Mouse (Mus musculus) neural tube, embryonic 11.5 days (tissue): ENCODE data around the gene Iqcf1. TPM values are rescaled to one million over a fixed set of nuclear protein-coding genes. Genes with fewer than 3 reads are reported as not detected.

Experiments used
- ATAC-seq: fragments of 200-750 bp; cut with Nextera tagmentation; 2 replicates; pipeline ENCODE4 v1.8.0; 2017; ENCODE audit warnings: moderate number of reproducible peaks, mild to moderate bottlenecking, moderate TSS enrichment, moderate library complexity; ENCODE audit not compliant: insufficient read depth, low FRiP score, low TSS enrichment
- DNase-seq: peaks from one replicate; pipeline ENCODE4 v3.0.0-alpha.2; 2015; ENCODE audit warnings: low spot score
- H3K27ac ChIP-seq: fragments of 300-500 bp; sonication (generic); 2 replicates; pipeline ENCODE4 v1.5.1; 2014; ENCODE audit warnings: low read depth, mild to moderate bottlenecking, low read length
- H3K27me3 ChIP-seq: fragments of 300-500 bp; sonication (generic); 2 replicates; pipeline ENCODE4 v1.6.1; 2014; ENCODE audit warnings: mild to moderate bottlenecking, low read length, mixed read lengths; ENCODE audit not compliant: control insufficient read depth, insufficient read depth
- H3K36me3 ChIP-seq: fragments of 300-500 bp; sonication (generic); 2 replicates; pipeline ENCODE4 v1.6.1; 2014; ENCODE audit warnings: mild to moderate bottlenecking, low read length, moderate library complexity, mixed read lengths; ENCODE audit not compliant: control insufficient read depth, insufficient read depth
- H3K4me1 ChIP-seq: fragments of 300-500 bp; sonication (generic); 2 replicates; pipeline ENCODE4 v1.6.1; 2014; ENCODE audit warnings: low read length, mixed read lengths; ENCODE audit not compliant: control insufficient read depth, insufficient read depth
- H3K4me2 ChIP-seq: fragments of 300-500 bp; sonication (generic); 2 replicates; pipeline ENCODE4 v1.6.1; 2014; ENCODE audit warnings: low read depth, mild to moderate bottlenecking, moderate library complexity
- H3K4me3 ChIP-seq: fragments of 300-500 bp; sonication (generic); 2 replicates; pipeline ENCODE4 v1.5.1; 2014; ENCODE audit warnings: low read depth, low read length
- H3K9ac ChIP-seq: fragments of 300-500 bp; sonication (generic); 2 replicates; pipeline ENCODE4 v1.6.1; 2014; ENCODE audit warnings: mild to moderate bottlenecking, low read length
- H3K9me3 ChIP-seq: fragments of 300-500 bp; sonication (generic); 2 replicates; pipeline ENCODE4 v1.6.1; 2016; ENCODE audit warnings: low read length; ENCODE audit not compliant: control insufficient read depth
- WGBS: fragments of 180-500 bp; shearing (Covaris S2); extraction: QIAGEN DNeasy Blood & Tissue Kit; methylation state at CpG from one replicate; pipeline ENCODE4 v1.1.7; 2014; 5-methylcytosine and 5-hydroxymethylcytosine counted together
- polyA plus RNA-seq: library from polyadenylated mRNA; unstranded; fragments of >200 nt; fragmentation: Nextera tagmentation; extraction: Ambion mirVana; gene quantifications from 2 replicates; pipeline ENCODE4 v1.2.1, GENCODE M21; 2014

Gene Iqcf1
- not detected in 2 replicates for polyA plus RNA-seq

DNA sequence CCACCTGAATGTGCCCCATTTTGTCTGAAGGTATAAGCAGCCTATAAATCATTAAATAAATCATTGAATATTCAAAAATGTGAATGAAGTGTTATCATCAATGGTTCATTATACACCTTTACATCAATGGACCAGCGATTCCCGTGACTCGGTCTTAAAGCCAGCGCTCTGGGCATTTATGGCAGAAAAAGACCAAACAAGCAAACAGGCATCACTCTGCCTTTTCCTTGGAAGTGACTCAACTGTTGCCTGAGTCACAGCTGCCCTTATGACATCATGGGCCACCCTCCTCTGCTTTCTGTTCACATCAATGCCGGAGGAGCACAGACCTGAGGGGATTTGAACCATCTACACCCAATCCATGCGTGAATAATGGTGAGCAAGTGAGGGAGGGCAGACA, at the start of gene Iqcf1:
TSS of gene Iqcf1 (plus strand) at position 301 of the 400 bp plus-strand sequence.
- no peaks in the 10 kb centered on the region for H3K27me3 ChIP-seq
- H3K9me3 ChIP-seq, result no peaks in the 10 kb centered on the region
- DNase-seq (no peak), ATAC-seq (no peak)
- no peak within 1 kb of the TSS for H3K27ac ChIP-seq
- no peak within 1 kb of the TSS for H3K9ac ChIP-seq
- WGBS, result 95% methylated on average over 6 of the region's 6 CpGs
- no peak within 1 kb of the TSS for H3K4me2 ChIP-seq
- no peak within 1 kb of the TSS for H3K4me3 ChIP-seq
- no peaks in the 10 kb centered on the region for H3K4me1 ChIP-seq
- H3K36me3 ChIP-seq, result no peaks in the 10 kb centered on the region

DNA sequence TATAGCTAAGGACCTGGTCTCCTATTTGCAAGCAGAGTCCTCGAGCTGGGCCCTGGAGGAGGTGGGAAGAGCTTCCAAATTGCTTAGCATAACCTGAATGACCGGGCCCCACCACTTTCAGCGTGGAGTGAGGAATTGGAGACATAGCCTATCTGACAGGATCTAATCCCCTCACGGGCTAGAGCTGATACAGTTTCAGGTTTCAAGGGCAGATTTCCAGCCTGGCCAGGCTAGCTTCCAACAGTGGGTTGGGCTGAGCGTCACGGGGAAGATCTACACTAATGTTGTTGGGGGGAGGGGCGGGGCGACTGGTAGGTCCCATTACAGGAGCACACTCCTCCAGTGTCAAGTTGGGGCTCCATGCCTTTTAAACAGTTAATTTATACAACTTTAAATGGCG, 49.1 kb upstream of the Iqcf1 start:
- Histone ChIP-seq H3K9me3 (no peaks in the 10 kb centered on the region), H3K4me3 (no peak overlapping the region), H3K36me3 (no peaks in the 10 kb centered on the region; the same call in 1 of the 2 replicates), H3K4me1 (peaks cover 38% of the 10 kb centered on the region), H3K27ac (no peak overlapping the region), H3K27me3 (no peaks in the 10 kb centered on the region), H3K9ac (no peak overlapping the region), H3K4me2 (no peak overlapping the region)
- DNase-seq, result peak; percentile 49
- ATAC-seq, result no peak
- 16% methylated on average over 9 of the region's 9 CpGs for WGBS

DNA sequence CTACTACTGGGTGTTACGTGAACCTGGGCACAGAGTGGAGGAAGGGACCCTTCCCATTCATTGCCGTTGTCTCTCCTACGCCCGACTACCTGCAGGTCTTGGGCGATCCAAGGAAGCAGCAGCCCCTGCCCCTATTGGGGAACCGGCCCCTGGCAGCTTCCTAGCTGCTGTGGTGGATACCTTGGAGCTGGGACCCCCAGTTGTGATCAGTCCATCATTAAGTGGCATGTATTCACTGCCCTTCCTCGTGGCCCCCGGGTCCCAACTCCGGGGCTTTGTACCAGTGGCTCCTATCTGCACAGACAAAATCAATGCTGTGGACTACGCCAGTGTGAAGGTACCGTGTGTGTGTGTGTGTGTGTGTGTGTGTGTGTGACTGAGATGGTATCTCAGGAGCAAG, 48.5 kb upstream of the Iqcf1 start:
- no peak overlapping the region for H3K4me2 ChIP-seq
- no peaks in the 10 kb centered on the region for H3K27me3 ChIP-seq
- no peak overlapping the region for H3K9ac ChIP-seq
- WGBS, result 76% methylated on average over 11 of the region's 11 CpGs
- ATAC-seq (no peak), DNase-seq (no peak)
- no peak overlapping the region for H3K27ac ChIP-seq
- H3K4me3 ChIP-seq, result no peak overlapping the region
- no peaks in the 10 kb centered on the region; the same call in 1 of the 2 replicates for H3K36me3 ChIP-seq
- H3K9me3 ChIP-seq, result no peaks in the 10 kb centered on the region
- H3K4me1 ChIP-seq, result peaks cover 44% of the 10 kb centered on the region

DNA sequence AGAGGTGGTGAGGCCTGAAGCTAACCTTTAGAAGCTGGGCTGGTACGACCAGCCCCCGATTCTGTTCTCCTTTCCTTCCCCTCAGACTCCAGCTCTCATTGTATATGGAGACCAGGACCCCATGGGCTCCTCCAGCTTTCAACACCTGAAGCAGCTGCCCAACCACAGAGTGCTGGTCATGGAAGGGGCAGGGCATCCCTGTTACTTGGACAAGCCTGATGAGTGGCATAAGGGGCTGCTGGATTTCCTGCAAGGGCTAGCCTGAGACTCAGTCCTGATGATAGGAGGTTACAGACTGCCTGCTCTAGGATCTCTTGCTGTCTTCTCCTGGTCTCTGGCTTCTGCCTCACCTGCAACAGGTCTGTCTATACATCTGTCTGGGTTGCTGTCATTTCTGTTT, 47.9 kb upstream of the Iqcf1 start:
- ATAC-seq (no peak), DNase-seq (no peak)
- no peak overlapping the region; the same call in 1 of the 2 replicates for H3K9ac ChIP-seq
- no peak overlapping the region for H3K4me2 ChIP-seq
- H3K9me3 ChIP-seq, result no peaks in the 10 kb centered on the region
- H3K27me3 ChIP-seq, result no peaks in the 10 kb centered on the region
- no peak overlapping the region; the same call in 1 of the 2 replicates for H3K27ac ChIP-seq
- WGBS, result 50% methylated on average over 2 of the region's 2 CpGs
- H3K4me1 ChIP-seq, result peaks cover 50% of the 10 kb centered on the region
- no peak overlapping the region for H3K4me3 ChIP-seq
- H3K36me3 ChIP-seq, result no peaks in the 10 kb centered on the region

DNA sequence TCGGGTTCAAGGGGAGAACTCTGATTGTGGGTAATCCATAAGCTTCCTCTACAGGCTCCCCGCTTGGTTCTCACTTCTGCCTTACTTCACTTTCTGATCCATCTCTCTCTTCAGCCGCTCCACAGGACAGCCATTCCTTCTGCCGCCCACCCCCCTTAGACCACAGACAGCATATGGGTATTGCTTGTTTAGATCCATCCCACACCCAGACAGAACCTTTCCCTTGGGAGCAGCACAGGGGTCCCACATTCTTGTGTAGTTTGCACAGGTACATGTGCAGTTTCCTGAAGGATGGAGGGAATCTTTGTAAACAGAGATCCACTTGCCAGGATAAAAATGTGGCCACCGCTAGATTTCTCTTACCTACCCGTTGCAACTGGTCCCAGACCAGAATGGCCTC, 47.4 kb upstream of the Iqcf1 start:
- peak overlapping the region; percentile 90 for H3K4me3 ChIP-seq
- H3K4me2 ChIP-seq, result peak overlapping the region; percentile 99
- H3K27ac ChIP-seq, result peak overlapping the region; percentile 98
- peak overlapping the region; percentile 96; the same call in 1 of the 2 replicates for H3K9ac ChIP-seq
- H3K9me3 ChIP-seq, result no peaks in the 10 kb centered on the region
- peaks cover 54% of the 10 kb centered on the region for H3K4me1 ChIP-seq
- WGBS, result 11% methylated on average over 6 of the region's 6 CpGs
- DNase-seq (no peak), ATAC-seq (no peak)
- H3K36me3 ChIP-seq, result no peaks in the 10 kb centered on the region
- no peaks in the 10 kb centered on the region for H3K27me3 ChIP-seq

DNA sequence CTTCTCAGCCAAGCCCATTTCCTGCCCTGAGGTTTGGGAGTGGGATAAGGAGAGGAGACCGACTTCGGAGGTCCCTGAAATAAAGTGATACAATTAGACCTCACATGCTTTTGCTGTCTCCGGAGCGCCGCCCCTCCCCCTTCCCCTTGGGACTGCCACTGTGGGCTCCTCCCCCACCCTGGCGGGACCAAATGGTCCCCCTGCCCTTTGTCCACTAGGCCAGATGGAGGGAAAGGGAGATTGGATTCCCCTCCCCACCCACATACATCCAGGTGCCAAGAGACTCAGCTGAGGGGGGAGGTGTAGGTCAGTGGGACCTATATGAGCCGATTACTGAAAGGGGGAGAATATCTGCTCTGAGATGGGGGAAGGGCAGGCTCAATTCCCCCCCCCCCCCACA, 46.9 kb upstream of the Iqcf1 start:
- ATAC-seq (peak; percentile 11; the same call in 1 of the 2 replicates), DNase-seq (peak; percentile 73)
- Histone ChIP-seq H3K36me3 (no peaks in the 10 kb centered on the region), H3K9me3 (no peaks in the 10 kb centered on the region), H3K9ac (peak overlapping the region; percentile 96), H3K4me1 (peaks cover 56% of the 10 kb centered on the region), H3K27ac (peak overlapping the region; percentile 98), H3K27me3 (no peaks in the 10 kb centered on the region), H3K4me3 (peak overlapping the region; percentile 90), H3K4me2 (peak overlapping the region; percentile 99)
- 2% methylated on average over 7 of the region's 7 CpGs for WGBS

DNA sequence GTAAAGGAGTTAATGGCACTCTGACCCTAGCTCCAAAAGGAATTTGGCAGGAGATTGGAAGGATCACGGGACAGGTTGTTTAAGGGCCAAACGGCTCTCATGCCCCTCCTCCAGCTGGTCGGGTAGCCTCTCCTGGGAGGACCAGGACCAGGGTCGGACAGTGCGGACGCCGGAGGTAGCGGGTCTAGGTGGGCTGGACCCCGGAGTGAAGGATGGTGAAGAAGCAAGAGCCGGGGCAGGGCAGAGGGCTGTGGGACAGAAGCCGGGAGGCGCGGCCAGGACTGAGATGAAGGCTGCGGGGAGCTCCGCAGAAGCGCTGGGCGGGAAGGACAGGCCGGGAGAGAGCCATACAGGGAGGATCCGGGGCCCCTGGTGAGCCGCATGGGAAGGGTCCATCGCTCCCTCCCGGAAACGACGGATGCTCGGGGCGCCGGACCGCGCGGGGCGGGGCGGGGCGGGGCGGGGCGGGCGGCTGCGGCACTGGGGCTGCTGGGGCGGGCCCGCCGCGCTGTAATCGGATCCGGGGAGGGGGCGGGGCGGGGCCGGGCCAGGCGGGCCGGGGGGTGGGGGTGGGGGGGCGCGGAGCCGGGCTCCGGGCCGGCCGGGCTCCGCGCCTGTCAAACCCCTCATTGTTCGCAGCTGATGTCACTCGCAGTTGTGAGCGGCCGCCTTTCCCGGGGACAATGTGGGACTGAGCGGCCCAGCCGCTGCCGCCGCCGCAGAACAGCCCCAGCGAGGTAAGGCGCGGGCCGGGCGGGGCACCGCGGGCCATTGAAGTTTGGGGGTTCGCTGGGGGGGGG, 46.3 kb upstream of the Iqcf1 start, which contains the start of gene Pcbp4:
TSS of gene Pcbp4 (plus strand) at position 21 of the 800 bp plus-strand sequence.
- peak; percentile 75 for ATAC-seq

DNA sequence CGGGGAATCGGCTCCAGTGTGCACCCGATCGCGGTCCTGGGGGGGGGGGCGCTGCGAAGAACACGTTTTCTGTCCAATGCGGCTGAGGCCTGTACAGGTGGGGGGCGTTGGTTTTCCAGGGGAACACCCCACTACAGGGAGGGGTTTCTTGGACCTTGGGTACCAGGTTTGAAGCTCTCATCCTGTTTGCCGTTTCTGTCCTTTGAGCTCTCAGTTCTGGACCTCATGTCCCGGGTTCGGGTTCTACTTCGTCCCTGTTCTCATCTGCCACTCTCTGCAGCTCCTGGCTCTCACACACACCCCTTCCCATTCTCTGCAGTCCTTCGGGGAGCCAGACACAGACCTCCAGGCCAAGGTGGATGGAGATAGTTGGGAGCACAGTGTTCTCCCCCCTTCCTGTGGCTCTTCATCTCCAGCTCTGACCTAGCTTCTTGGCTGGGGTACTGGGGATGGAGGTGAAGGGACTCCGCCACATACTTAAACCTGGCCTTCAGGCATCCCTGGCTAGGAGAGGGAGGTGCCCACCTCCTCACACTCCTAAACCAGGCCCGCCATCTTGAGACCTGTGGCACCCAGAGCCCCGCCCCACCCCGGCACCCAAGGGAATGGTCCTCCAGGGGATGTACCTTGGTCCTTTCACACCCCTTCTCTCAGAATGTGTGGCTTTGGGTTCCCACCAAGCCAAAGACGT, 45.6 kb upstream of the Iqcf1 start:
- peaks cover 57% of the 10 kb centered on the region for H3K4me1 ChIP-seq
- ATAC-seq (0 out of 2 replicates have a peak, but pooled peaks have one; percentile 3), DNase-seq (peak; percentile 53)
- H3K4me3 ChIP-seq, result peak overlapping the region; percentile 90
- no peaks in the 10 kb centered on the region for H3K36me3 ChIP-seq
- peak overlapping the region; percentile 96 for H3K9ac ChIP-seq
- H3K27ac ChIP-seq, result peak overlapping the region; percentile 98
- peak overlapping the region; percentile 99 for H3K4me2 ChIP-seq
- no peaks in the 10 kb centered on the region for H3K9me3 ChIP-seq
- under 1% methylated on average over 17 of the region's 20 CpGs for WGBS
- H3K27me3 ChIP-seq, result no peaks in the 10 kb centered on the region

More for the DNA sequence above, 46.3 kb upstream of the Iqcf1 start, which contains the start of gene Pcbp4:
- Histone ChIP-seq H3K9ac (peak within 1 kb of the TSS; percentile 96), H3K4me1 (peaks cover 56% of the 10 kb centered on the region), H3K4me2 (peak within 1 kb of the TSS; percentile 99), H3K27me3 (no peaks in the 10 kb centered on the region), H3K9me3 (no peaks in the 10 kb centered on the region), H3K36me3 (no peaks in the 10 kb centered on the region), H3K27ac (peak within 1 kb of the TSS; percentile 98), H3K4me3 (peak within 1 kb of the TSS; percentile 90)
- WGBS, result 0% methylated on average over 55 of the region's 74 CpGs
- peak; percentile 81 for DNase-seq
